Mouse (Mus musculus): ENCODE results near the gene Smdt1. TPM values are rescaled to one million over a fixed set of nuclear protein-coding genes. Genes with fewer than 3 reads are reported as not detected.

Gene Smdt1
- polyA plus RNA-seq, 1 experiment = 394 TPM

GRCm38 (mm10) chr15:82348258-82348998, 9.7 kb downstream of the Smdt1 start:
- Histone ChIP-seq H3K36me3 (ENCODE audit: control insufficient read depth, insufficient read depth, low read length) (peaks cover 32% of the 10 kb centered on the region), H3K4me3 (ENCODE audit: low read depth, low read length) (peak overlapping the region; percentile 1; the same call in 1 of the 2 replicates), H3K4me1 (ENCODE audit: control insufficient read depth, insufficient read depth, insufficient read length, low read length) (peaks cover 30% of the 10 kb centered on the region), H3K27ac (ENCODE audit: insufficient read depth, low read depth, low read length) (peak overlapping the region; percentile 78), H3K27me3 (ENCODE audit: control insufficient read depth, insufficient read depth, low read length) (no peaks in the 10 kb centered on the region)
- TF ChIP-seq CTCF (IDR thresholded peaks at IDR 0.05; ENCODE audit: extremely low read depth, insufficient read length, insufficient replicate concordance, low read depth, low read length) (no peak), POLR2A (IDR thresholded peaks at IDR 0.05; ENCODE audit: low read depth, low read length) (no peak)
- 70% methylated on average over 8 of the region's 8 CpGs for WGBS

GRCm38 (mm10) chr15:82348999-82349341, 10.2 kb downstream of the Smdt1 start:
- Histone ChIP-seq H3K4me3 (ENCODE audit: low read depth, low read length) (no peak overlapping the region), H3K27me3 (ENCODE audit: control insufficient read depth, insufficient read depth, low read length) (no peaks in the 10 kb centered on the region), H3K36me3 (ENCODE audit: control insufficient read depth, insufficient read depth, low read length) (peaks cover 32% of the 10 kb centered on the region), H3K27ac (ENCODE audit: insufficient read depth, low read depth, low read length) (peak overlapping the region; percentile 78; the same call in 1 of the 2 replicates), H3K4me1 (ENCODE audit: control insufficient read depth, insufficient read depth, insufficient read length, low read length) (peaks cover 30% of the 10 kb centered on the region)
- whole genome bisulfite sequencing = 34% methylated on average over 2 of the region's 2 CpGs
- TF ChIP-seq CTCF (IDR thresholded peaks at IDR 0.05; ENCODE audit: extremely low read depth, insufficient read length, insufficient replicate concordance, low read depth, low read length) (no peak), POLR2A (IDR thresholded peaks at IDR 0.05; ENCODE audit: low read depth, low read length) (no peak)

- WGBS = 51% methylated on average over 4 of the region's 4 CpGs
- peaks cover 32% of the 10 kb centered on the region for H3K36me3 ChIP-seq (ENCODE audit: control insufficient read depth, insufficient read depth, low read length)
- H3K27ac ChIP-seq (ENCODE audit: insufficient read depth, low read depth, low read length) = peak overlapping the region; percentile 77
Measured at GRCm38 (mm10) chr15:82350349-82350748, 11.6 kb downstream of the Smdt1 start.

GRCm38 (mm10) chr15:82351480-82351879, 12.7 kb downstream of the Smdt1 start:
- Histone ChIP-seq H3K4me3 (ENCODE audit: low read depth, low read length) (no peak overlapping the region), H3K27ac (ENCODE audit: insufficient read depth, low read depth, low read length) (peak overlapping the region; percentile 77), H3K4me1 (ENCODE audit: control insufficient read depth, insufficient read depth, insufficient read length, low read length) (peaks cover 28% of the 10 kb centered on the region), H3K36me3 (ENCODE audit: control insufficient read depth, insufficient read depth, low read length) (peaks cover 32% of the 10 kb centered on the region), H3K27me3 (ENCODE audit: control insufficient read depth, insufficient read depth, low read length) (no peaks in the 10 kb centered on the region)
- TF ChIP-seq POLR2A (IDR thresholded peaks at IDR 0.05; ENCODE audit: low read depth, low read length) (peak; percentile 33; the same call in 1 of the 2 replicates), CTCF (IDR thresholded peaks at IDR 0.05; ENCODE audit: extremely low read depth, insufficient read length, insufficient replicate concordance, low read depth, low read length) (no peak)
- 25% methylated on average over 3 of the region's 3 CpGs for WGBS

More at GRCm38 (mm10) chr15:82350349-82350748, 11.6 kb downstream of the Smdt1 start:
- no peak for TF ChIP-seq POLR2A (IDR thresholded peaks at IDR 0.05; ENCODE audit: low read depth, low read length)
- no peak for TF ChIP-seq CTCF (IDR thresholded peaks at IDR 0.05; ENCODE audit: extremely low read depth, insufficient read length, insufficient replicate concordance, low read depth, low read length)
- H3K27me3 ChIP-seq (ENCODE audit: control insufficient read depth, insufficient read depth, low read length) = no peaks in the 10 kb centered on the region
- H3K4me3 ChIP-seq (ENCODE audit: low read depth, low read length) = no peak overlapping the region
- H3K4me1 ChIP-seq (ENCODE audit: control insufficient read depth, insufficient read depth, insufficient read length, low read length) = peaks cover 29% of the 10 kb centered on the region

GRCm38 (mm10) chr15:82353078-82353744, 14.5 kb downstream of the Smdt1 start:
- H3K36me3 ChIP-seq (ENCODE audit: control insufficient read depth, insufficient read depth, low read length) = peaks cover 27% of the 10 kb centered on the region
- 0 out of 2 replicates have a peak, but pooled peaks have one; percentile 15 for TF ChIP-seq POLR2A (IDR thresholded peaks at IDR 0.05; ENCODE audit: low read depth, low read length)
- TF ChIP-seq CTCF (IDR thresholded peaks at IDR 0.05; ENCODE audit: extremely low read depth, insufficient read length, insufficient replicate concordance, low read depth, low read length) = no peak
- 5% methylated on average over 14 of the region's 14 CpGs for WGBS
- H3K27me3 ChIP-seq (ENCODE audit: control insufficient read depth, insufficient read depth, low read length) = no peaks in the 10 kb centered on the region
- H3K4me3 ChIP-seq (ENCODE audit: low read depth, low read length) = peak overlapping the region; percentile 74
- peaks cover 19% of the 10 kb centered on the region for H3K4me1 ChIP-seq (ENCODE audit: control insufficient read depth, insufficient read depth, insufficient read length, low read length)
- H3K27ac ChIP-seq (ENCODE audit: insufficient read depth, low read depth, low read length) = peak overlapping the region; percentile 68

- Histone ChIP-seq H3K4me1 (ENCODE audit: control insufficient read depth, insufficient read depth, insufficient read length, low read length) (peaks cover 14% of the 10 kb centered on the region), H3K36me3 (ENCODE audit: control insufficient read depth, insufficient read depth, low read length) (peaks cover 22% of the 10 kb centered on the region), H3K27me3 (ENCODE audit: control insufficient read depth, insufficient read depth, low read length) (no peaks in the 10 kb centered on the region), H3K4me3 (ENCODE audit: low read depth, low read length) (peak overlapping the region; percentile 74), H3K27ac (ENCODE audit: insufficient read depth, low read depth, low read length) (peak overlapping the region; percentile 68)
- TF ChIP-seq CTCF (IDR thresholded peaks at IDR 0.05; ENCODE audit: extremely low read depth, insufficient read length, insufficient replicate concordance, low read depth, low read length) (no peak), POLR2A (IDR thresholded peaks at IDR 0.05; ENCODE audit: low read depth, low read length) (no peak)
- WGBS = under 1% methylated on average over 23 of the region's 23 CpGs
Measured at GRCm38 (mm10) chr15:82353745-82354113, 15.0 kb downstream of the Smdt1 start.
